Mouse (Mus musculus) lung, postnatal 0 days (tissue): ENCODE data around the gene Stra6.

Experiments
- CTCF ChIP-seq: IDR thresholded peaks from 2 replicates; pipeline ENCODE4 v1.5.1; 2016; ENCODE audit warnings: antibody characterized with exemption, mild to moderate bottlenecking
- EP300 ChIP-seq: IDR thresholded peaks from 2 replicates; pipeline ENCODE4 v1.6.1; 2016; ENCODE audit warnings: antibody characterized with exemption, mild to moderate bottlenecking, control low read depth

- TF ChIP-seq CTCF (no peak), EP300 (no peak)
These were observed 98.6 kb downstream of the Stra6 start for GRCm38 (mm10) chr9:58162173-58162572.
